Mouse (Mus musculus) intestine, postnatal 0 days (tissue): Measurements from ENCODE around the gene Suclg1. TPM values are rescaled to one million over a fixed set of nuclear protein-coding genes. Genes with fewer than 3 reads are reported as not detected.

ENCODE experiments used
- ATAC-seq: fragments of 200-750 bp; cut with Nextera tagmentation; 2 replicates; pipeline ENCODE4 v1.8.0; 2017; ENCODE audit warnings: mild to moderate bottlenecking, moderate TSS enrichment, moderate library complexity
- H3K27ac ChIP-seq: fragments of 300-500 bp; sonication (generic); 2 replicates; pipeline ENCODE4 v1.5.1; 2014; ENCODE audit warnings: mild to moderate bottlenecking, low read depth, low read length, moderate library complexity
- H3K27me3 ChIP-seq: fragments of 300-500 bp; sonication (generic); replicated peaks from 2 replicates; pipeline ENCODE4 v1.6.1; 2014; ENCODE audit warnings: low read length, mixed read lengths; ENCODE audit not compliant: control insufficient read depth, insufficient read depth
- H3K36me3 ChIP-seq: fragments of 300-500 bp; sonication (generic); 2 replicates; pipeline ENCODE4 v1.6.1; 2014; ENCODE audit warnings: mild to moderate bottlenecking, moderate library complexity; ENCODE audit not compliant: control insufficient read depth, insufficient read depth
- H3K4me1 ChIP-seq: fragments of 300-500 bp; sonication (generic); replicated peaks from 2 replicates; pipeline ENCODE4 v1.6.1; 2014; ENCODE audit warnings: antibody characterized with exemption, low read length, mixed read lengths; ENCODE audit not compliant: control insufficient read depth, insufficient read depth
- H3K4me2 ChIP-seq: fragments of 300-500 bp; sonication (generic); replicated peaks from 2 replicates; pipeline ENCODE4 v1.6.1; 2014; ENCODE audit warnings: low read depth, mild to moderate bottlenecking, moderate library complexity
- H3K4me3 ChIP-seq: fragments of 300-500 bp; sonication (generic); 2 replicates; pipeline ENCODE4 v1.5.1; 2014; ENCODE audit warnings: low read depth, low read length
- H3K9ac ChIP-seq: fragments of 300-500 bp; sonication (generic); 2 replicates; pipeline ENCODE4 v1.6.1; 2014; ENCODE audit warnings: mild to moderate bottlenecking, low read depth, low read length
- H3K9me3 ChIP-seq: fragments of 300-500 bp; sonication (generic); 2 replicates; pipeline ENCODE4 v1.6.1; 2016; ENCODE audit warnings: mixed run types; ENCODE audit not compliant: control insufficient read depth
- CTCF ChIP-seq: sonication (generic); IDR thresholded peaks from 2 replicates; pipeline ENCODE4 v1.5.1; 2016; ENCODE audit warnings: low read depth, mild to moderate bottlenecking, control low read depth, antibody characterized with exemption, moderate library complexity
- WGBS: fragments of 180-500 bp; shearing (Covaris S2); extraction: QIAGEN DNeasy Blood & Tissue Kit; methylation state at CpG from one replicate; pipeline ENCODE4 v1.1.7; 2014; 5-methylcytosine and 5-hydroxymethylcytosine counted together
- polyA plus RNA-seq: library from polyadenylated mRNA; unstranded; fragments of >200 nt; fragmentation: Nextera tagmentation; extraction: Ambion mirVana; gene quantifications from 2 replicates; pipeline ENCODE4 v1.2.1, GENCODE M21; 2015

The Suclg1 gene
- polyA plus RNA-seq, 1 experiment from 2014 or later = 327 TPM

GRCm38 (mm10) chr6:73211602-73212001, 36.6 kb upstream of the Suclg1 start:
- Histone ChIP-seq H3K9me3 (no peaks in the 10 kb centered on the region), H3K36me3 (no peaks in the 10 kb centered on the region), H3K4me1 (no peaks in the 10 kb centered on the region), H3K4me2 (no peak overlapping the region), H3K27ac (no peak overlapping the region), H3K4me3 (no peak overlapping the region), H3K27me3 (no peaks in the 10 kb centered on the region), H3K9ac (no peak overlapping the region)
- no peak for TF ChIP-seq CTCF
- ATAC-seq = no peak

DNA sequence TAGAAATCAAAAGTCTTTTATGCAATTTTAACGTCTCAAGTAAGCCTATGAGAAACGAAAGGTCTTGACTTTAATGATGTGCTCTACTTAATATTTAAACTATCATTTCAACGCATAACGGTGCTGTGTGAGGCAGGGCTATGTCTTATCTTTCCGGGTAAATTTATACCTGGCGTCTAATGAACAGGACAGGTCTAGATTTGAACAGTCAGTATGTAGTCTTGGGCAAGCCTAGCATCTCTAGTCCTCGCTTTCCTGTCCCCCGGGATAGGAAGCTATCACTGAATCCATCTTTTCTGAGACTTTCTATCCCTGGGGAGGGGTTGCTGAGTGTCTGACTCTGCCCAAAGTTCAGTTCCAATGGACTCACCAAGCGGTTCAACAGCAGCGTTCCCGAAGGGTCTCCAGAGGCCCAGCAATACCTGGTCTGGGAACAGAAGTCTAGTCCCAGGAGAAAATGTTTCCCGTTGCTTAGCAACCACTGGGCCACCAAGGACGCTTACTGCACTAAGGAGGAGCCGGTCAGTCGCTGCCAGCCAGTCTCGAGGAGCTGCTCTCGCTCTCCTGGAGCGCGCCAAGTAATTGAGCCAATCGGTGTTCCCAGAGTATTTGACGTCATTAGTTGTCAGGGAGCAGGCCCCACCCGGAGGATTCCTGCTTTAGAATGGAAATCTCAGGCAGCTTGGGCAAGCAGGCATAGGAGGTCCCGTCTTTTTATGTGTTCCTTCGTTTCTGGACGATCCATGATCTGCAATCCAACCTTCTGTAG, 26.8 kb upstream of the Suclg1 start, which contains the start of gene Dnah6:
TSS of gene Dnah6 (minus strand) at position 463 of the 769 bp plus-strand sequence.
- Histone ChIP-seq H3K9ac (0 out of 2 replicates have a peak within 1 kb of the TSS, but pooled peaks have one; percentile 12), H3K4me1 (no peaks in the 10 kb centered on the region), H3K36me3 (no peaks in the 10 kb centered on the region), H3K4me3 (peak within 1 kb of the TSS; percentile 40), H3K27me3 (no peaks in the 10 kb centered on the region), H3K27ac (peak within 1 kb of the TSS; percentile 37), H3K9me3 (no peaks in the 10 kb centered on the region), H3K4me2 (peak within 1 kb of the TSS; percentile 66)
- WGBS = 34% methylated on average over 25 of the region's 25 CpGs
- ATAC-seq = peak; percentile 99
- no peak for TF ChIP-seq CTCF

DNA sequence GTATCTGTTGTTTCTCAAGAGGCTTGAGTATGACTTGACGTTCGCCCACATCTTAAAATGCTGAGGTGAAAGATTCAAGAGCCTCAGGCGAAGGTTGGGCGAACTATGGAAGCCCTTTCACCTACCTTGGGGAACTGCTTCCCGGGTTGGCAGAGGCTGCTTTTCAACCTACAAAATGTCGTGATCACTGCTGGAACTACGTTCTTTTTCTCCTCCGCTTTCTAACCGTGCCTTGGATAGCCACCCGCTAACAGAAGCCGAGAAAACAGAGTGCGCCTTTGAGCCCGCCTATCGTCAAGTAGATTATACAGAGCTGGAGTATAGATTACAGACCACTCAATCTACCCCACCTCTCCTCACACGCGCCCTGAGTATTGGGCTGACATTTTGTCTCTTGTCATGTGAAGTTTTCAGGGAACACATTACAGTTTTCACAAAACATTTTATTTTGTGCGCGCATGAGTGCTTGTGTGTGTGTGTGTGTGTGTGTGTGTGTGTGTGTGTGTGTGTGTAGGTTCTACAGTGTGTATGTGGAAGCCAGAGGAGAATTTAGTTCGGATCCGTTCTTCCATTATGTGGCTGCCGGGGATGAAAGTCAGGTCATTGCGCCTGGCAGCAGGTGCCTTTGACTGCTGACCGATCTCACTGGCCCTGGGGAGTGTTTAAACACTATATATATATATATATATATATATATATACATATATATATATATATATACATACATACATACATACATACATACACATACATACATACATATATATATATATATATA, 26.0 kb upstream of the Suclg1 start:
- 27% methylated on average over 23 of the region's 23 CpGs for WGBS
- peak overlapping the region; percentile 66 for H3K4me2 ChIP-seq
- H3K27me3 ChIP-seq = no peaks in the 10 kb centered on the region
- peak; percentile 58 for ATAC-seq
- H3K4me1 ChIP-seq = no peaks in the 10 kb centered on the region
- no peaks in the 10 kb centered on the region for H3K9me3 ChIP-seq
- 0 out of 2 replicates have a peak overlapping the region, but pooled peaks have one; percentile 12 for H3K9ac ChIP-seq
- no peak for TF ChIP-seq CTCF
- peak overlapping the region; percentile 40 for H3K4me3 ChIP-seq
- peak overlapping the region; percentile 37 for H3K27ac ChIP-seq
- no peaks in the 10 kb centered on the region for H3K36me3 ChIP-seq

DNA sequence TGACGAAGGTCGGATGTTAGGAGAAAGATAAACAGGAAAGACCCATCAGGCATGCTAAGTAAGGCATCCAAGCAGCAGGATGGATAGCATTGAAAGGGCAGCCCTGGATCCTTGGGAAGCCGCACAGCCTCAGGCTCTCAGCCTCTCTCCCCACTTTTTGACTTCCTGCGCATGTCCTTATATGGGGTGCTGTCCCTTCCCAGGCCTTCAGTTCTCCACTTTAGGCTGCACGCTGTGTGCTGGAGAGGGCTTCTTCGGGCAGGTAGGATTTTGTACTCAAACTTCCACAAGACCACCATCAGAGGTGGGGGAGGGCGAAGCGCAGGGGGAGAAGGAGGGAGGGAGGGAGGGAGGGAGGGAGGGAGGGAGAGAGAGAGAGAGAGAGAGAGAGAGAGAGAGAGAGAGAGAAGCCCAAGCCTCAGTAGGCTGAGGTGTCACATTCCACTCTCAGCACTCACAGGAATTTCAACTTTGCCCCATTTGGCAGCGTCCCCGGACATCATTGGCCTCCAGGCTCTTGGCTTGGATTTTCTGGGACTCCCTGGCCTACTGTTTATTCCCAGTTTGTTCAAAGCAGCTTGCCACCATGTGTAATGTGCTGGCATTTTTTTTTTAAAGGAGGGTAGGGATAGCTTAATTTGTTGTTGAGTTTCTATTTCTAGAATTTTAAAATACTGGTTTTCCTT, 25.2 kb upstream of the Suclg1 start:
- no peaks in the 10 kb centered on the region for H3K36me3 ChIP-seq
- WGBS = 25% methylated on average over 10 of the region's 10 CpGs
- H3K4me1 ChIP-seq = no peaks in the 10 kb centered on the region
- no peak for ATAC-seq
- peak overlapping the region; percentile 40 for H3K4me2 ChIP-seq
- no peak overlapping the region for H3K9ac ChIP-seq
- no peak for TF ChIP-seq CTCF
- no peak overlapping the region for H3K4me3 ChIP-seq
- H3K27ac ChIP-seq = no peak overlapping the region; the same call in 1 of the 2 replicates
- no peaks in the 10 kb centered on the region for H3K27me3 ChIP-seq
- no peaks in the 10 kb centered on the region for H3K9me3 ChIP-seq

DNA sequence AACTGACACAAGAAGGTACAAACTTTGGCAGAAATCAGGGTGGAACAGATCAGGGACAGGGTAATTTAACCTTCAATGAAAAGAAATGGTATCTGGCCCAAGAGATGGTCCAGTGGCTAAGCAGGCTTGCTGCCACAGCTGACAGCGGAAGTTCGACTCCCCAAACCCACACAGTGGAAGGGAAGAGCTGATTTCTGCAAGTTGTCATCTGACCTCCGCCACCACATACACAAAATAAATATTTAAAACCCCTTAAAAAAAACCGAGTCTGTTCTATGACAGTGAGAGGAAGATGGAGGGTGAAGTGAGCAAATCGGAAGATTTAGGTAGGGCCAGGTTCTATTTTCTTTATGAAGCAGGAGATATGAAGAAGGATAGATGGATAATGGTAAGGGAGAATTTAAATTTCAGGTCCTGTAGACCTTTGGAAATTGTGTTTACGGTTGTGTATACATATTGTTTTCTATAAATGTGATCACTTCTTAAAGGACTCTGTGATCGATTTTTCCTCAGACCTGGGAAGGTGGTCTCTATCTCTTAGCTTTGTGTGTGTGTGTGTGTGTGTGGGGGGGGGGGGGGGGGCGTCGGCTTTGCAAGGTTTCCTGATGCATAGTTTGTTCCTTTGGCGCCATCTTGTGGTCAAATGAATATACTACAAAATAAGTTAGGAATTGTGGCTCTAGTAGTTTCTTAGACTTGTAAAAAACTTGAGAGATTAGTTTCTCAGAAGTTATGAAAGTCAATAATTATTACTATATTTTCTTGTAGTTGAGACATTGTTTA, 20.6 kb upstream of the Suclg1 start:
- peak; percentile 68 for TF ChIP-seq CTCF
- Histone ChIP-seq H3K9me3 (no peaks in the 10 kb centered on the region), H3K4me3 (no peak overlapping the region), H3K9ac (no peak overlapping the region), H3K27ac (no peak overlapping the region), H3K4me2 (no peak overlapping the region), H3K36me3 (no peaks in the 10 kb centered on the region), H3K27me3 (no peaks in the 10 kb centered on the region), H3K4me1 (no peaks in the 10 kb centered on the region)
- 34% methylated on average over 10 of the region's 10 CpGs for WGBS
- no peak for ATAC-seq
